Mouse (Mus musculus) telencephalon, adult 2 months (tissue): ENCODE results near the gene Ube2d3.
A peak's percentile ranks its signal among the peaks of the same experiment; 100 is the strongest.

ENCODE experiments used
- DNase-seq: peaks from one replicate; pipeline ENCODE4 v3.0.0-alpha.2; 2011; ENCODE audit warnings: low read depth, low spot score

The Ube2d3 gene

DNA sequence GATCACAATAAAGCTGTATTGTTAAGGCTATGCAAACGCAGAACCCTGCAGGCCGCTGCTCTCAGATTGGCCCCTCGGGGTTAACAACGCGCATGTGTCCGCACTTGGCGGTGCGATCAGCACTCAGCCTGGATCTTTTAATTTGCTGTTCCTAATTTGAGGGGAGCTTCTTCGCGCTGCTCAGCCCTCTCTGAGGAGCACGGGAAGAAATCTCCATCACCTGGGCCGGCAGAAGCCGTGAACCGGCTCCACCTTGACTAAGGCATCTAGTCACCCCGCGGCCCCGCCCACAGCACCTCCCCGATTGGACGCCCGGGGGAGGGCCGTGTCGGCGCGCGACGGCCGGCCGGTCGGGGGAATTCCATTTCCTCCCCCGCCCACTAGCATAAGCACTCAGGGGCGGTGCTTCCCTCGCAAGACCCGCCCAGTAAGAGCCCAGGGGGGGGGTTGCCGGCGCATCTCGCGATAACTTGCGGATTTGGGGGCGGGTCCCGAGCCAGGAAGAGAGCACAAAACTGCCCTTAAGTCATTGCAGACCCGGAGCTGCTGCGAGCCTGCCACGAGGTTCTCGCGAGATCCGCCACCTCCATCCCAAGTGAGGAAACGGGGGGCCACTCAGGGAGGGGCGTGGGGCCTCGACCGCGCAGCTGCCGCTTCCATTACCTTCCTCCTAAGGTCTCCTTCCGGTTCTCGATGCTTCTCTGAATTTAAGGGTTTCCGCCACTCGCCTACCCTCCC lies at the start of gene Ube2d3:
TSS of gene Ube2d3 (plus strand) at position 392 of the 738 bp plus-strand sequence.
- peak; percentile 100 for DNase-seq

DNA sequence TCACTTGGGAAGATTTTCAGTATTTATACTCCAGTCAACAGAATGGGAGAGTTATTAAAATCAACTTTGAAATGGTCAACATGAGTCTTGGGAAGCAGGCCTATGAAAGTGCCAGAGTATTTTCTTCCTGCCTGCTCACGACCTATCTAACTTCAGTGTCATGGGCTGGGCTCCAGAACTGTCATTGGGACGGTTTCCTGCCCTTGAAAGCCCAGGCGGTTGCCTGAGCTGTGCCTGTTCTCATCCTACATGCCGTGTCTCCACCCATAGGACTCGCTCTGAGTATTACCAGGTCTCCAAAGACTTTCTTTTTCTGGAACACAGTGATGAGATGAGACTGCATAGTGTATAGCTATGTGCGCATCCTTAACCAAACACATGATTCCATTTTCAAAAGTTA lies 44.8 kb upstream of the Ube2d3 start:
- no peak for DNase-seq

DNA sequence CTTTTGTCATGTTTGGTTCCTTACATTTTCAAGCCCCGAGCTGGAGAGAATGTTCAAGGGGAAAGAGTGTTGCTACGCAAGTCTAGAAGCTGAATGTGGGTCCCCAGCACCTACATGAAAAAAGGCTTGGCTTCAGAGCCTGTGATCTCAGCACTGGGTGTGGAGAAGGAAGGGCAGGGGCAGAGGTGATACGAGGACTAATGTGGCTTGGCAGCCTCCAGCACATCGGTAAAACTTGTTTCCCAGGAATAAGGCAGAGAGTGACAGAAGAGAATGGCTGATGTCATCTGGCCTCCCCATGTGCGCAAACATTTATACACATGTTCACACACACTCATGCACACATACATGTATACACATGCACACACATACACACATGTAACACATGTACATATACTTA lies 42.9 kb upstream of the Ube2d3 start:
- DNase-seq = no peak

DNA sequence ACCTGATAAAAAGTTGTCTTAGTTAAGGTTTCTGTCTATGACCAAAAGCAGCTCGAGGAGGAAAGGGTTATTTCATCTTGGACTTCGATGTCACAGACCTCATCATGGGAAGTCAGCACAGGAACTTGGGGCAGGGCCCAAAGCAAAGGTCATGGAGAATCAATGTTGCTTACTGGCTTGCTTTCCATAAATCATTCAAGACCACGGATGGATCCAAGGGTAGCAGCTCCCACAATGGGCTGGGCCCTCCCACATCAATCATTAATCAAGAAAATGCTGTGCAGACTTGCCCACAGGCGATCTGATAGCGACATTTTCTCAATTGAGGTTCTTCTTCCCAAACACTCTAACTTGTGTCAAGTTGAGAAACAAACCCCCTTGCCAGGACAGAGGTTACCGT lies 41.9 kb upstream of the Ube2d3 start:
- no peak for DNase-seq

DNA sequence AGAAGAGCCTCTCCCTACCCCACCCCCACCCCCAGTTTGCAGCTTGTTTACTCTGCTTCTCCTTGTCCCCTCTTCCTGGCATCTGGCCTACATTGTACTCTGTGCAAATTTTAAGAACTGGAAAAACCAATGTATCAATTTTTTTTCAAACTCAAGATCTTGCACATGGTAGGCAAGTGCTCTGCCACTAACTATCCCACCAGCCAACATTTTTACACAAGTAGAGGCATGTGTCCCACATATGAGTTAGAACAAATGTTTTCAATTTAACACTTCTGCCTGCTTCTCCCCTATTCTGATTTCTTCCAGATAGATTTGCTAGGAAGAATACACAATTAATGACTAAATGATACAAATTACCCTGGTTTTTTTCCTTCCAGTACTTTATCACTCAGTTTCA lies 40.8 kb upstream of the Ube2d3 start:
- no peak for DNase-seq

DNA sequence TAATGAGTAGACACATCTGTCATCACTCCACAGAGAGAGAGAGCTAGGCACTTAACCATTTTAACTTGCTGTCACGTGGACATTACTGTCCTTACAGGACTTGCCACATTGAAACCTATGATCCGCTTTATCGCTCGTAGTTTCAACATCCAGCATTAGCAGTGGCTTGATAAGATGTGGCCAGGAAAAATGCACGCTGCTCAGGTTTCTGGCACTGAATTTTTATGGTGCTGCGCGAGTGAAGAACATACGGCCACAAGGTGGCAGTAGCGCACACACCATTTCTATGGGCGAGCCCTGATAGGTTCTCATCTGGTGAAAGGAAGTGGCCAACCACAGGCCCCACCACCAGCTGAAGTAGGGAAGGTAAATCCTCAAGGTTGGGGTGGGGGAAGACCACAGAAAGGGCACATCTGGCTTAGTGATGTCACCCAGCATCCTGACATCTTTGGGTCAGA lies 35.7 kb upstream of the Ube2d3 start:
- peak; percentile 50 for DNase-seq

DNA sequence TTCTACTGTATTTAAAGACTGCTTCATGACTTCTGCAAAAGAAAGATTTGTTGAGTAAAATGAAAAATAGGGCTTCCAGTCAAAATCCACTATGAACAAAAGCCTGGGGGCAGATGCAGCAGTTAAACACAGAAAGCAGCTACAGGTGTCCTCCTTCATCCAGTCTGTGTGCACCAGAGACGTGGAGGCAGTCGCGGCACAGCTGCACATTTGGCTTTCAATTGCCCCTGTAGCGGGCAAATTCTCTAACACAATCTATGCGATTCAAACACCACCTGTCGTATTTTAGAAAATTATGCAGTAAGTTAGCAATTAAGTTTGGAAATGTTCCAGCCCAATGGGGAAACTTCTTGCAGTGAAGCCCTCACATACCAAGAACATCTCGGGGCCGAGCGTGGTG lies 34.7 kb upstream of the Ube2d3 start:
- peak; percentile 22 for DNase-seq

DNA sequence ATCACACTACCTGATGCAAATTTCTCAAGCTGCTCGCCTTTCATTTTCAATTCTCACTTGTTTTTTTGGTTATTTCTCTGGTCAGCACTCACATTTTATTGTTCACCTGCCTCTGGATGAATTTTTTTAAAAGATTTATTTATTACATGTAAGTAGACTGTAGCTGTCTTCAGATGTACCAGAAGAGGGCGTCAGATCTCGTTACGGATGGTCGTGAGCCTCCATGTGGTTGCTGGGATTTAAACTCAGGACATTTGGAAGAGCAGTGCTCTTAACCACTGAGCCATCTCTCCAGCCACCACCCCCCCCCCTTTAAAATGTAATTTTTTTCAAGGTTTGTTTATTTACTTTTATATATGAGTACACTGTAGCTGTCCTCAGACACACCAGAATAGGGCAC lies 34.1 kb upstream of the Ube2d3 start:
- no peak for DNase-seq

DNA sequence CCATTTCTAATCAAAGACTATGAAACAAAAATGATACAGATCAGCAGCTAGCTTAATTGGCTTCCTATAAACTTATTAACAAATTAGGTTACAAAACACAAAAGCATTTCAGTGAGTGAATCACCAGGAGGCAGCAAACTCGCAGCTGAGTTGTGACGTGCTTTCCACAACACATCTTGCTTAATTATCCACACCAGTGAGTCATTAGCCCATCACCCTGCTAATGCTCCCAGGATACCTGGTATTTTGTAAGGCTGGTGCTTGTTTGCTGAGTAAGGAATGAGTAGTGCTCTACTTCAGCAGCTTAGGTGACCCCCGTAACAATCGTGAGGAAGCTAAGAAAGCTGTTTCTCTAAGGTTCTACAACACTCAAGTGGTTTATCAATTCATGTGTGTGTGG lies 33.4 kb upstream of the Ube2d3 start:
- DNase-seq = no peak

DNA sequence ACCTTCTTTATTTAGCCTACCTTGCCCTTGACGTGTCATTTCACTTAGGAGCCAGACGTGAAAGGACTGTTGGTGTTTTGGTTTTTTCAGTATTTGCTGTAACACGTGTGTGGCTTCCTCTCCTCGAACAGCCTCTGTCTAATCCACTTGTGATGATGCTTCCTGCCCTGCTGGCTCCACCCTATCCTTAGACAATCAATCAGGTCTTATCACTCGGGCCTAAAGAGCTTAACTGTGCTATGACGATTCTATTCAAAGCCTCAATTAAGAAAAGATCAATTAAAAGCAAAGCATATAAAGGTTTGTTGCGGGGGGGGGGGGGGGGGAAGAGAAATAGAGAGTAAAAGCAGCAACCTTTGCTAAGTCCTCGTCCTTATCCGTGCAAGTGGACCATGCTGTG lies 30.6 kb upstream of the Ube2d3 start:
- no peak for DNase-seq

DNA sequence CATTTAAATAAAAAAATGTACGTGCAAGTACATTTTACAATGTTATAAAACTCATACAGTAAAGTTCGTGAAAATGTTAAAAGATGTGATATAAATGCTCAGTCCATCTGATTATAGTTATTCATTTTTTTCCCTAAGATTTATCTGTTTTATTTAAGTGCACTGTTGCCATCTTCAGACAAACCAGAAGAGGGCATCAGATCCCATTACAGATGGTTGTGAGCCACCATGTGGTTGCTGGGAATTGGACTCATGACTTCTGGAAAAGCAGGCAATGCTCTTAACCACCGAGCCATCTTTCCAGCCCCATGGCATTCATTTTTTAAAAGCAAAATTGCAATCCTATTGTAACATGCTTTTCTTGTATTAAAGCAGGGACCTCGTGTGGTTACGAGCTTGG lies 28.7 kb upstream of the Ube2d3 start:
- no peak for DNase-seq

DNA sequence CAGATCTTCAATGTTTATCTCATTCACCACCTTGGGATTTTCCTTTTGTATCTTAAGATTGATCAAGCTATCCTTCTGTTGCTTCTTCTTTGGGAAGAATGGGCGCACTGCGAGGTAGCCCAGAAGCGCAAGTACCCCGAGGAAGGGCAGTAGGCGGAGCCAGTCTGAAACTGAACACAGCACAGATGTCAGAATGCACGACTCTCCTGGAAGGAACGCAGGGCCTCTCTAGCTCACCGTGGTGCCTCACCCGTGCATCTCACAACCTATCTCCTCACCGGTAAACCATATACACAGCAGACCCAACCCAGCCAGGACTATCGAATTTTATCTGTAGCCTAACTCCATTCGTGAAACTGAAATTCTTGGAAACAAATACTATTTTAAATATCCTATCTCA lies 26.9 kb upstream of the Ube2d3 start:
- no peak for DNase-seq

DNA sequence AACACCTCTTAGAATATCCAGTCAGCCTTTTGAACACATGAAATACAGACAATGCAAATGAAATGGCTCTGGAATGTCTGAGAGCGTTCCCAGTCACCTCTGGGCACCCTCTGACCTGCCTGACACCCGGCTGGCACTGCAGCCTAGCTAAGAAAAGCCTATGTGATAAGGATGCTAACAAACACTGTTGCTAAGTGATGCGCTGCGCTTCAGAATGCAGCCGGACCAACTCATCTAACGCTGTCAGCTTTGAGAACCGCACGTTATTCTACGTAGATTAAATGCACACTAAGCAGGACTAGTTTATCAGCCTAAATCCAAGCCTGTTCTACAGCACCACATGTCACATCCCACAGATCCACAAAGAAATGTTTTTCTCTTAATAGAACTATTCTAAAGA lies 26.1 kb upstream of the Ube2d3 start:
- no peak for DNase-seq

DNA sequence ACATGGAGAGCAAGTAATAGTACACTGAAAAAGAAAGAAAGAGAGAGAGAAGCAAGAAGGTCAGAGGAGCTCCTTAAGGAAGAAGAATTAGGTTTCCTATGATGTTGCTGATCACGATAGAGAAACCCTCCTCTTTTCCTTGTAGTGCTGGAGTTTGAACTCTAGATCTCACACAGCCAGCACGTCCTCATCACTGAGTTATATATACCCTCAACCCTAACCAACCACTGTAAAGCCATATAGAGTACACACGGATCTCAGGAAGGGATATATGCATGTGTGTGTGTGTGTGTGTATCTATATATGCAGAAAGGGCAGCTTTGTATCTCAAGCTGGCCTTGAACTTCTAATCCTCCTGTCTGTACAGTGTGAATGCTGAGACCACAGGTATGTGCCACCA lies 20.7 kb upstream of the Ube2d3 start:
- no peak for DNase-seq

DNA sequence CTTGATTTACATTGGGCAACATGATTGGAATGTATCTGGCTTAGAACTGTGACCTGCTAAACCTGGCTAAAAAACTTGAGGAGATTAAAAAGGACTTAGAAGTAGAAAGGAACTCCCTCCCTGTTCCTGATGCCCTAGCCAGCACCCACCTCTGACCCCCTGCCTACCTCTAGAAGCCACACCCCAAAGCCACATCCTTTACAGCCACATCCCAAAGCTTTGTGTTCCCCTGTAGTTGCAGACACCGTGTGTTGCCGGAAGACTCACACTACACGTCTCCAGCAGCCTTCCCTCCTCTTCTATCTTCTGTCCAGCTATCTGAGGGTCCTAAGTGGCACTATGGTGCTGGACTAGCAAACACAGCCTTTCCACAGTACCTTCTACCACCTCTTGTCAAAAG lies 20.1 kb upstream of the Ube2d3 start:
- DNase-seq = no peak

DNA sequence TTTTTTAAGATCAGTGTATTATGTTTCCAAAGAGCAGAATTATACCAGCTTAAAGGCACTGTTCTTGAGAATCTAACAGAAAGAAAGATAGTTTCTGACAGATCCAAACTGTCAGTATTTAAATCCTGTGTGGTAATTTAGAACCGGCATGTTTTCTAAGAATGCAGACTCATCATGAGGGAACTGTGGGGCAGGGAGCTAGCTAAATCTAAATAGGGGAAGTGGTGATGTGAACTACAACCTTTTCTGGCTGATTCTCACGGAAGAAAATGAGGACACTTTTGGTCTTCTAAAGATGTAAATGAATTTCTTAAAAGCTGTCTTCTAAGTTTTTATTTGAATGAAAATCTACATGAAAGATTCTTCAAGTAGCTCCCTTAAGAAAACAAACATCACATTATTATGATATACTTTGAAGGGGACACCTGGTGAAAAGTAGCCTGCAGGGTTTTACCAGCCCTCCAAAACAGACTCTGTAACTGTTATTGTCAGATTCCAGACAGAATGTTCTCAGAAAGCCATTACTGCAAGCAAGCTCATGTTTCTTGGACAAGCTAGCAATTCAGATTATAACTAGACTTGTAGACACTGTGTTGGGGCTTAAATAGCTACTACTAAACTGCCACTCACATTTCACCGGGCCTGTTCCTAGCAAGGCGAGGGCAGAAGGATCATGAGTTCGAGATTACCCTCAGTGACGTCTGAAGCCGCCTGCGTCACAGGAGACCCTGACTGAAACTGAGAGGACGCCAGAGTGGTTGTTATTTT lies 17.2 kb upstream of the Ube2d3 start:
- no peak for DNase-seq

DNA sequence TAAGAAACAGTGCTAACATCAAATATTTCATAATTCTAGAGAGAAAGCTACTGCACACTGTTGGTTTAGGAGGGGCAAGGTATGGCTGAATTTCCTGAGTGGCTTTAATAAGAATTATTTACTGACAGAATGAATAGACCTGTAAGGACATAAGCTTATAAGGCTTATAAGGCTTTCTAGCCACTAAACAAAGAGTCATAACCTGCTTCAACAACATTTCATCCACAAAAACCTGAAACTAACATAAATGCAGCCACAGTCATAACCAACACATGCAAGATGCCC lies 16.7 kb upstream of the Ube2d3 start:
- DNase-seq = no peak

DNA sequence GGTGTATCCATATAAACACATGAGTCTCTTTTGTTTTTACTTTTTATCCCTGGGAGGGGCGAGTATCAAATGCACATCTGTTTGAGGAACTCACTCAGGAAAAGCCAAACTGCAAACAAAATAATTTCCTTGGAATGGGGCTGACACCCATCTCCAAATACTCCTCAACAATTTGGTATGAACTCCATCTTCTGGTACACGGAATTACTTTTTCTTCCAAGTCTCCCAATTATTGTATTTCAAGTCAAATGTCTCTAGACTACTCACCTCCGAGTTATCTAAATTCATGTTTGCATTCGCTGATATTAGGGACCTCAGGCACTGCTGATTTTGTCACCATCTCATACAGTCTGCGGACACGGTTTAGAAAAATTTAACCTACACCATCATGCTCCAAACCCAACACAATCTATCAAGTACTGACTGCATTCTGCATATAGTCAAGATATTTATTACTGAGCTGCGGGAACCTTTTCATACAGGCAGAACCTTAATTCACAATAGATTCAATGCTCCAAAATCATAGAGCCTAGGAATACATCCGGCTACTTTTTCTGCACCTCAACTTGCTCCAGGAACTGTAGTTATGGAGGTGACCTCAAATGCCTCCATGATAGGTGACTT lies 15.6 kb upstream of the Ube2d3 start:
- no peak for DNase-seq

DNA sequence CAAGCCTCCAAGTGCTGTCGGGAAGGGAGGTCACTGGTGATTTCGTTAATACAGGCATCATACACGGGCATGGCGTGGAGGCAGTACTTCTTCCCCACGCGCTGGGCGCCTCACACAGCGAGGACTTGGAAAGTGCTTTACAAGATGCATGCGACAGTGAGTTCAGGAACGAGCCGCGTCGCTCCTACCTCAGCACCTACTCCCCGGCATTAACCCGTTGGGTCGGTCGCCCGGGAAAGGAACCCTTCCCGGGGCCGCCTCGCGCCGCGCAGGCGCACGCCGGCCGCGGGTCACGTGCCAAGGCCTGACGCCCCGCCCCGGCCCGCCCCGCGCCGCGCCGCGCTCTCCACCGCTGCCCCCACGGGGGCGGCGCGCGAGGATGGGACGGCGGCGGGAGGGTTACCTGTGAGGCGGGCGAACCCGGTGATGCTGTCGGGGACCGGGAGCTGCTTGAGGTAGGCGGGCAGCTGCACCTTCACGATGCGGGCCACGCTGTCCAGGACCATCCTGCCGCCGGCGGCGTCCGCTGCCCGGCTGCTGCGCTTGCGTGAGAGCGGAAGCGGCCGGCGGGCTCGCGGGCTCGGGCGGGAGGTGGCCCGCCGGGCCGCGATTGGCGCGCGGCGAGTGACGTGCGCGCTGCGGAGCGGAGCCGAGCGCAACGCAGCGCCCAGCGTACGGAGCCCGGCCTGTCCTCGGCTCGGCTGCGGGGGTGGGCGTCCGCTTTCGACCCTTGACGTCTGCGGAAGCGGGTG lies 14.9 kb upstream of the Ube2d3 start:
- peak; percentile 72 for DNase-seq

DNA sequence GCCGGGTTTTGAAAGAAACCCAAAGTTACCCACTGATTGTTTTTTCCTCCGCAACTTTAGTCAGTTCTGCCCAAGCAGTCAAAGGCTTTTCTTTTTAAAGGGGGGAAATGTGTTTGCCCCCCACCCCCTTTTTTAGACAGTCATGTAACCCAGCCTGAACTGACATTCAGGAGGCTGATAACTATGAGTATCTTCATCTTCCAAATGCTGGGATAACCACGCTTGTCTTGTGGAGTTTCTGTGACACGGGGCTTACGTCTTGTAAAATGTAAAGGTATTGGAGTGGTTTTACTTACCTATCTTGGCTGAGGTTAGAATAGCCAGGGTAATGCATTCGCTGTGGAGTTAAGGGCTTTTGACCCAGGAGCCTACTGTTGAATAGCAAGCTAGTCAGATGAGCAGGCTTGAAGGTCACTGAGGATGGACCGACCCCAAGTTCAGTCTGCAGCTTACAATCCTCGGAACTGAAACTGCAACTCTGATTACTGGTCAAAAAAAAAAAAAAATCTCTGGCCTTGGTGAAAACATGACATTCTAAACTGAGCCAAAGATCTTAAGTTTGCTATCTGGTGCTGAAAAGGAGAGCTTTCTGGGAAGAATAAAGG lies 14.2 kb upstream of the Ube2d3 start, which contains the start of gene Cisd2:
TSS of gene Cisd2 (minus strand) at position 318 of the 605 bp plus-strand sequence.
- DNase-seq = no peak

DNA sequence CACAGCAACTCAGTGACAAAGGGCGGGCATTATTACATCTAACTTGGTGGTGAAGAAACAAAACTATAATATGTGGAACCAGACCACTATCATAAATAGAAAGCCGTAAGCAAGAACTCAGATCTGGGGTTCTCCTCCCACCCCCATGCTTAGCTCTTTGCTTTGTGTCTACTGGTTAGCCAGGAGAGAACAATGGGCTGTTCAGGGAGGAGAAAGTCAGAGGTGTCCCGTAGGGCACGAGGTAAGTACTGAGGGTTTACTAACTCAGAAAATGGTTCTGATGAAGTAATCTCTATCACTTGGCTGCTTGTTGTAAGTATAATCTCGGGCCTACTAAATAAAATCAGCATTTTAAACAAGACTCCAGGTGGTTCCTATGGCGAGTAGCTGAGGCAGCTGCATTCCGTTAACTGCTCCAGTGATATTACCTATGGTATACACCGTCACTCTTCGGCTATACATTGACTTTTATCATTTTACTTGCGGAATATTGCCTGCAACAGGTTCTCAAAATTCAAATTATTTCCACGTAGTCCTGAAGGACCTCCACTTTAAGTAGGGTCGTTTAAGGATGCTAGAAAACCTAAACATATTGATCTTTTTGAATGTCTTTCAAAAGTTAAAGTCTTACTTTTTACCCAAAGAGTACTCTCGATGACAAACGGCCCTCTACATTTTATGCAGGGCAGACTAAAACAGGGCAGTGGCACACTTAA lies 890 bp upstream of the Ube2d3 start:
- no peak for DNase-seq
